Mouse (Mus musculus) embryonic facial prominence, embryonic 11.5 days (tissue): Measurements from ENCODE around the gene Samd4. TPM values are rescaled to one million over a fixed set of nuclear protein-coding genes. Genes with fewer than 3 reads are reported as not detected.

Source experiments
- ATAC-seq: fragments of 200-750 bp; cut with Nextera tagmentation; replicated peaks from 2 replicates; pipeline ENCODE4 v1.8.0; 2017; ENCODE audit warnings: low read depth; ENCODE audit not compliant: insufficient number of reproducible peaks, low FRiP score, low TSS enrichment
- DNase-seq: peaks from one replicate; pipeline ENCODE4 v3.0.0-alpha.2; 2015; ENCODE audit warnings: low spot score
- H3K27ac ChIP-seq: fragments of 300-500 bp; sonication (generic); replicated peaks from 2 replicates; pipeline ENCODE4 v1.5.1; 2014; ENCODE audit warnings: mild to moderate bottlenecking, low read depth, low read length, control low read depth
- H3K27me3 ChIP-seq: fragments of 300-500 bp; sonication (generic); 2 replicates; pipeline ENCODE4 v1.6.1; 2014; ENCODE audit warnings: mild to moderate bottlenecking, low read length, moderate library complexity, mixed read lengths; ENCODE audit not compliant: control insufficient read depth, insufficient read depth
- H3K36me3 ChIP-seq: fragments of 300-500 bp; sonication (generic); replicated peaks from 2 replicates; pipeline ENCODE4 v1.6.1; 2014; ENCODE audit warnings: low read depth, mild to moderate bottlenecking, low read length, moderate library complexity, mixed read lengths; ENCODE audit not compliant: control insufficient read depth, insufficient read depth
- H3K4me1 ChIP-seq: fragments of 300-500 bp; sonication (generic); 2 replicates; pipeline ENCODE4 v1.6.1; 2014; ENCODE audit warnings: low read length, mixed read lengths; ENCODE audit not compliant: control insufficient read depth, insufficient read depth
- H3K4me2 ChIP-seq: fragments of 300-500 bp; sonication (generic); 2 replicates; pipeline ENCODE4 v1.6.1; 2014; ENCODE audit warnings: low read depth, mild to moderate bottlenecking, control low read depth, low read length, moderate library complexity
- H3K4me3 ChIP-seq: fragments of 300-500 bp; sonication (generic); 2 replicates; pipeline ENCODE4 v1.5.1; 2014; ENCODE audit warnings: low read depth, low read length, control low read depth
- H3K9ac ChIP-seq: fragments of 300-500 bp; sonication (generic); replicated peaks from 2 replicates; pipeline ENCODE4 v1.6.1; 2014; ENCODE audit warnings: mild to moderate bottlenecking, control low read depth, low read length
- H3K9me3 ChIP-seq: fragments of 300-500 bp; sonication (generic); replicated peaks from 2 replicates; pipeline ENCODE4 v1.6.1; 2016; ENCODE audit warnings: mild to moderate bottlenecking, low read length, inconsistent platforms, mixed read lengths; ENCODE audit not compliant: control insufficient read depth
- WGBS: fragments of 180-500 bp; shearing (Covaris S2); extraction: QIAGEN DNeasy Blood & Tissue Kit; methylation state at CpG from one replicate; pipeline ENCODE4 v1.1.7; 2014; 5-methylcytosine and 5-hydroxymethylcytosine counted together
- polyA plus RNA-seq: library from polyadenylated mRNA; unstranded; fragments of >200 nt; fragmentation: Nextera tagmentation; extraction: Ambion mirVana; gene quantifications from 2 replicates; pipeline ENCODE4 v1.2.1, GENCODE M21; 2014

Gene Samd4
- polyA plus RNA-seq, 1 experiment from 2014 or later, result 3.5 TPM

DNA sequence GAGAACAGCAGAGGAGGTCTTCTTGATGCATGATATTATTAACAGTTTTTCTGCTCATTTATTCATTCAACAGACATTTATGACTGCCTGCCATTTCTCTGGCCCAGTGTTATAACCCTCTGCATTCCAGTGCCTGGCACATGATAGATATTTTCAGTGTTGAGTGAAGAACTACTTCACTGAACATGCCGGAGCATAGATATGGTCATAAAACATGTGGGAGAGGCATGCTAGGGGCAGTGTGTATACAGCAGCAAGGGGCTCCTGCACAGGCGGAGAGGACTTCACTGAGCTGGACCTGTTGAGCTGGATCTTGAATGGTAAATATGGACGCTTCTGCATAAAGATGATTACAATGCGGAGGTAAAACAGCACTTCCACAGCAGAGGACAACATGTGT is 6.4 kb downstream of the Samd4 start:
- no peak for ATAC-seq
- Histone ChIP-seq H3K4me2 (no peak overlapping the region), H3K27ac (no peak overlapping the region), H3K4me3 (no peak overlapping the region), H3K9ac (no peak overlapping the region), H3K36me3 (no peaks in the 10 kb centered on the region; the same call in 1 of the 2 replicates), H3K27me3 (no peaks in the 10 kb centered on the region), H3K9me3 (no peaks in the 10 kb centered on the region), H3K4me1 (peaks cover 2% of the 10 kb centered on the region; the same call in 1 of the 2 replicates)
- no peak for DNase-seq
- WGBS, result 88% methylated on average over 4 of the region's 4 CpGs

DNA sequence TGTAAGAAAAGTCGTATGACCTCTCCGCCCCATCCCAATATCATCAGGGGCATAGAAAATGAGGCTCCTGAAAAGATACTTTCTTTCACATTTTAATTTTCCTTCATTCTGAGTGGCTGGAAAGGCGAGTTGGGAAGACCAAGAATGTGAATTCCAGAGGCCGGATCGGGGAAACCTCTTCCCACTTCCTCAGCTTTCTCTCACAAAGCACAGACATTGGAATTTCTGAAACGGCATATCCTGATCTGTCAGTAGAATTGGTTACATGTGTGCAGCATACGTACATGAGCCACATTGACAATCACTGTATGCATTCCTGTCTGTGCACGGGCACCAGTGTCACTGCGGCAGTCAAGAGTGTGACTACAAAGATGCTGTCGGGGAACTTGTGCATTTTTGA is 11.3 kb downstream of the Samd4 start:
- Histone ChIP-seq H3K27ac (no peak overlapping the region), H3K27me3 (no peaks in the 10 kb centered on the region), H3K4me2 (no peak overlapping the region), H3K9ac (no peak overlapping the region), H3K4me3 (no peak overlapping the region), H3K9me3 (no peaks in the 10 kb centered on the region), H3K36me3 (no peaks in the 10 kb centered on the region; the same call in 1 of the 2 replicates), H3K4me1 (no peaks in the 10 kb centered on the region)
- no peak for ATAC-seq
- peak; percentile 19 for DNase-seq
- WGBS, result 68% methylated on average over 10 of the region's 10 CpGs

DNA sequence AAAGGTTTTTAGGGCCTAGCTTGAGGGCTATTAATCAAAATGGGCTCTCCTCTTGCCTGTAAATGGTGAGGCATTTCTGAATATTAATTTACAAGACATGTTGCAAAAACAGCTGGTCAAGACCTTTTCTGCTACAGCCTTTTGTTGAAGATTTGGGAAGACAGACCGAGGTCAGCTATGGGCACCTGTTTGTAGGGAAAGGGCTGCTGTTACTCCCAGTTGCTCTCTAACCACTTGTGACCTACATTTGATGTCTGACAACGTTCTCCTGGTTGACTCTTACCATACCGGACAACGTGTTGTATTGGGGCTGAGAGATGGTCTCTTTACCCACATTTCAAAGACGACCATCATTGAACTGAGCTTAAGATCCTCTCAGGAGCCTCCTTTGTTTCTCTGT is 15.3 kb downstream of the Samd4 start:
- Histone ChIP-seq H3K4me1 (no peaks in the 10 kb centered on the region), H3K9ac (no peak overlapping the region), H3K27ac (no peak overlapping the region), H3K27me3 (no peaks in the 10 kb centered on the region), H3K4me3 (no peak overlapping the region), H3K9me3 (no peaks in the 10 kb centered on the region), H3K4me2 (no peak overlapping the region), H3K36me3 (no peaks in the 10 kb centered on the region; the same call in 1 of the 2 replicates)
- 87% methylated on average over 5 of the region's 5 CpGs for WGBS
- DNase-seq (no peak), ATAC-seq (no peak)

DNA sequence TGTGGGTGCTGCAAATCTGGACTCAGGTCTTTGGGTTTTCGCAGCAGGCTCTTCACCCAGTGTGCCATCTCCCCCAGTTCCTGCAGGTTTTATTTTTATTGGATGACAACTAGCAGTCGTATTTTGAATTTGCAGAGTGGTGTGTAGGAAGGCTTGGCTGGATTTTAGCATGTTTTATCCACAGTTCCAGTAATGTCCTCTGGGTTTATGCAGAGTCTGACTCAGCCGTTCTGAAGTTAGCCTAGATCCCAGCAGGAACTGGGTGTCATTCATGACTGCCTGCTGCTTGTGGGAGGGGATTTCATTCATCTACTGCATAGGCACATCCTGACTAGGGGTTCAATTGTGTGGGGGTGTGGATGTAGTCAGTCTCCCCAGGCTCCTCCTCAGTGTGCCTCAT is 16.0 kb downstream of the Samd4 start:
- no peak overlapping the region for H3K27ac ChIP-seq
- H3K9me3 ChIP-seq, result no peaks in the 10 kb centered on the region
- H3K9ac ChIP-seq, result no peak overlapping the region
- no peak overlapping the region for H3K4me2 ChIP-seq
- H3K4me3 ChIP-seq, result no peak overlapping the region
- H3K36me3 ChIP-seq, result no peaks in the 10 kb centered on the region; the same call in 1 of the 2 replicates
- H3K4me1 ChIP-seq, result no peaks in the 10 kb centered on the region
- WGBS, result 77% methylated on average over 3 of the region's 3 CpGs
- ATAC-seq (no peak), DNase-seq (no peak)
- H3K27me3 ChIP-seq, result no peaks in the 10 kb centered on the region

DNA sequence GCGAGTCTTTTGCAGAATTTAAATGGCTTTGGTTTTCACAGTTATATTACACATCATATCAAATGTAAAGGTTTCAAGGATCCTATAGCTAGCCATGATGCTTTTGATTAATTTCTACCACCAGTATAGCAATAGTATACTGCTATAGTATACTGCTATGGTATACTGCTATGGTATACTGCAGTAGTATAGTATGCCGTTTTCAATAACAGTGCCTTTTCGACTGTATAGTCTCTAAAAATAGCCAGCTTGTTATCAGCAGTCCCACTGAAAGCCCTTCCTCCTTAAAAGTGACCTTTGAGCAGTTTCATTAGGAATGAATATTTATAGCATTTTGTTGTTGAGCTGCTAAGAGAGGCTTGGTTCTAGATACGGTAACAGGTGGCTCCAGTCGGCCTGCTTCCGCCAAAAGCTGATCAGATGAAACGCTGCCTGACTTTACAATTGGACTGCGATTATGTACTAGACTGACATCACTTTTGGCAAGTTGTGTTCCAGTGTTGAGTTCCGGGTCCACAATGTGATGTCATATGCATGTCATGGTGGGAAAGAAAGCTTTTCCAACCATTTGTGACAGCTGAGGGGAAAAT is 19.9 kb downstream of the Samd4 start:
- Histone ChIP-seq H3K27me3 (no peaks in the 10 kb centered on the region), H3K4me3 (no peak overlapping the region), H3K4me1 (no peaks in the 10 kb centered on the region), H3K4me2 (no peak overlapping the region), H3K9me3 (no peaks in the 10 kb centered on the region), H3K9ac (no peak overlapping the region), H3K27ac (no peak overlapping the region), H3K36me3 (no peaks in the 10 kb centered on the region)
- no peak for DNase-seq
- ATAC-seq, result no peak
- 94% methylated on average over 9 of the region's 9 CpGs for WGBS

DNA sequence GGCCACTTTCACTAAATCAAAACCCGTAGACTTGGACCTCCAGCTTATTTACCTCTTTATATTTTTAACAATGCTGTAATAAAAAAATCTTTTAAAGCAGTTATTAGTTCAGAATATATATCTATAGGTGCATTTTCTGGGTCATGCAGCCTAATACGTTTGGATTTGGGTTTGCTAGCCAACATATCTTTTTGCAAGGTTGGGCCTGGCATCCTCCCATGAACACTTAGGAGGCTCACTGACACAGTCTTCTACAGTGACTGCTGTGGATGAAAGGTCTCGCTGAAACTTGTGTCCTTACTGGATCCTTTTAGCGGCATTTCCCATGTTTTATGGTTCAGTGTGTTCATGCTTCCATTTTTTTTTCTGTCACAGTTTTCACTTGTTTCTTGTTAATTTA is 21.6 kb downstream of the Samd4 start:
- Histone ChIP-seq H3K4me1 (no peaks in the 10 kb centered on the region), H3K4me2 (no peak overlapping the region), H3K4me3 (no peak overlapping the region), H3K27me3 (no peaks in the 10 kb centered on the region), H3K9ac (no peak overlapping the region), H3K36me3 (no peaks in the 10 kb centered on the region), H3K9me3 (no peaks in the 10 kb centered on the region), H3K27ac (no peak overlapping the region)
- ATAC-seq (no peak), DNase-seq (no peak)
- WGBS, result 91% methylated on average over 4 of the region's 4 CpGs

DNA sequence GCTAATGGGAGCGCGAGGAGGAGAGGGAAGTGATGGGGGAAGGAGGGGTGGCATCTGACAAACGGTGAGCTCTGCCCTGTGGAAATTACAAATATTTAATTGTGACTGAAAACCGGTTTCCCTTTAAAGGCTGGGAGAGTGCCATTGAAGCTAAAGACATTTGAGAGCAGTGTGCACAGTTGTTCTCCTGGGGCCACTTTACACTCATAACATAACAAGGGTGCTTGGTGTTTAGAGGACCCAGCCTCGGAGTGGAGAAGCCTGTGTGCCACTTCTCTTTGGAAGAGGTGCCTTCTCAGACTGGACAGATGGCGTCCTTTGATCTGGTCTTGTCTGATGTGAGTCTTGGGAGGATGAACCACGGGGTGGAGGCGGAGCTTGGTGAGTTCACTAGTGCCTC is 26.2 kb downstream of the Samd4 start:
- no peak overlapping the region for H3K4me3 ChIP-seq
- 80% methylated on average over 8 of the region's 8 CpGs for WGBS
- no peak for ATAC-seq
- H3K9me3 ChIP-seq, result no peaks in the 10 kb centered on the region
- DNase-seq, result no peak
- no peaks in the 10 kb centered on the region for H3K27me3 ChIP-seq
- H3K4me1 ChIP-seq, result no peaks in the 10 kb centered on the region
- no peak overlapping the region for H3K27ac ChIP-seq
- no peak overlapping the region for H3K9ac ChIP-seq
- H3K4me2 ChIP-seq, result no peak overlapping the region
- H3K36me3 ChIP-seq, result no peaks in the 10 kb centered on the region

DNA sequence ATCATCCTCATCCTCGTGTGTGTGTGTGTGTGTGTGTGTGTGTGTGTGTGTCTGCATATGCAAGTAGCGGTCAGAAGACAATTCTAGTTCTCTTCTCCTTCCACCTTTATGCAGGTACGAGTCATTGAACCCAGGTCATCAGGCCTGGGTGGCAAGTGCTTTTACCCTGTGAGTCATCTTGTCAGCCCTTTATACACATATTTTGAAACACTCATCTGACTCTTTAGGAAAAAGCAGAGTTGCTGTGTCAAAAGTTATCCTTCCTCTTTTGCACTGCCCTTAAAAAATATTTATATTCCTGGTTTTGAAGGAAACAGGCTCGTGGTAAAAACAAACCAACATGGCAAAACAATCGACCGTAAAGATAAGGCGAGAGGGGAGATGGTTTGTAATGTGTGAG is 29.8 kb downstream of the Samd4 start:
- Histone ChIP-seq H3K4me3 (no peak overlapping the region), H3K36me3 (no peaks in the 10 kb centered on the region), H3K9ac (no peak overlapping the region), H3K4me2 (no peak overlapping the region), H3K9me3 (no peaks in the 10 kb centered on the region), H3K27me3 (no peaks in the 10 kb centered on the region), H3K4me1 (no peaks in the 10 kb centered on the region), H3K27ac (no peak overlapping the region)
- 90% methylated on average over 7 of the region's 7 CpGs for WGBS
- DNase-seq (no peak), ATAC-seq (no peak)
